Mouse (Mus musculus): ENCODE results near the gene Gfod2.

The Gfod2 gene

DNA sequence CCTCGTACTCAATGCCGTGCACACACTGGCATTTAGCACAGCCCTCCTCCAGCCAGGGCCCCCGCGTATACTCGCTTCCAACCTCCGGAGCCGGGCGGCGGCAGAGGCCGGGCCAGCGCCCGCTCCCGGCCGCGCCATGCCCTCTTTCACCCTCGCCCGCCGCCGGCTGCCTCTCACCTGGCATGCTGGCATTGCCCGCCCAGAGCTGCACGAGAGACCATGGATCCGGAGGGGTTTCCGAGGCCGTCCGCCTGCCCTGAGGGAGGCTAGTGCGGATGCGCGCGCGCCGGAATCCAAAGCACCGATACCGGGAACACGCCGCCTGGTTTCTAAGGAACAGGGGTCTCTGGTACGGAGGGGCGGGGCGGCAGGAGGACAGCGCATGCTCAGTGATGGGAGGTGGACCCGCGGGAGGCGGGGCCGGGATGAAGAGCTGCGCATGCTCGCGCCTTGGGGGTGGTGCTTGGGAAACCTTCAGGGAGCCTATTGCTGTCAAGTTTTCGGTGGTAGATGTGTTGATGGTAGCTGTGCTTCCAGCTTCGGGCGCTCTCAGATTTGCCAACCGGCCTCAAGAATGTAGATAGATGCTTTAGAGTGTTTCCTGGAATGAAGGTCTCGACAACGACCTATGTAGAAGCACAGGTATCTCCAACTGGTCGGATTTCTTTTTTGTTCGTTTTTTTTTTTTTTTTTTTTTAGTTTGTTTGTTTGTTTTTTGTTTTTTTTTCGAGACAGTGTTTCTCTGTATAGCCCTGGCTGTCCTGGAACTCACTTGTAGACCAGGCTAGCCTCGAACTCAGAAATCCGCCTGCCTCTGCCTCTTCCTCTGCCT is at the start of gene Gfod2:
TSS of gene Gfod2 (minus strand) at position 388 of the 832 bp plus-strand sequence.
- peak; percentile 93 for DNase-seq (ENCODE audit: low spot score)

DNA sequence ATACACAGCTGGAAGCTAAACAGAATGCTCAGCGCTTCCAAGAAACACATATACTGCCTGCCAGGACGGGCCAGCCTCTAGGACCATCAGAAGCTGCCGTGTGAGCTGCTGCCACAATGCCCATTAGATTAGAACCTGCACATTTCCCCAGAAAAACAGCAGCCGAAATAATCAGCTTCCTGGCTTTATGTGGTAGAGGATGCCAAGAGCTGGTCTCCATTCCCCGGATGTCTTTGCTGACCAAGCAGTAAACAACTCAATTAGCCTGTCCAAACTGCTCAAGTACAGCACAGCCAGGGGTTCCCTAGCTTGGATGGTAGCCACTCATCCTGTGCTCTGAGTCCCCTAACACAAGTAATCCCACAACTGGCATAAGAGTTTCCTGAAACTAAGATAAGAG is 49.3 kb upstream of the Gfod2 start:
- no peak for DNase-seq (ENCODE audit: low spot score)

DNA sequence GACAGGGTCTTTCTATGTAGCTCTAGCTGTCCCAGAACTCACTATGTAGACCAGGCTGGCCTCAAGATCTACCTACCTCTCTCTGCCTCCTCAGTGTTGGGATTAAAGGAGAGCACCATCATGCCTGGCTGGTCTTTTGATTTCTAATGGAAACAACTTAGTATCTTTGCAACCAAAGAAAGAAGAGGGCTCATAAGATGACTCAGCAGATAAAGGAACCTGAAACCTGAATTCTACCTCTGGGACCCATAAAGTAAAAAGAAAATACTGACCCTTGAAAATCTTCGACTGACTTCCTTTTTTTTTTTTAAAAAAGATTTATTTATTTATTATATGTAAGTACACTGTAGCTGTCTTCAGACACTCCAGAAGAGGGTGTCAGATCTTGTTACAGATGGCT is 47.5 kb upstream of the Gfod2 start:
- no peak for DNase-seq (ENCODE audit: low spot score)

DNA sequence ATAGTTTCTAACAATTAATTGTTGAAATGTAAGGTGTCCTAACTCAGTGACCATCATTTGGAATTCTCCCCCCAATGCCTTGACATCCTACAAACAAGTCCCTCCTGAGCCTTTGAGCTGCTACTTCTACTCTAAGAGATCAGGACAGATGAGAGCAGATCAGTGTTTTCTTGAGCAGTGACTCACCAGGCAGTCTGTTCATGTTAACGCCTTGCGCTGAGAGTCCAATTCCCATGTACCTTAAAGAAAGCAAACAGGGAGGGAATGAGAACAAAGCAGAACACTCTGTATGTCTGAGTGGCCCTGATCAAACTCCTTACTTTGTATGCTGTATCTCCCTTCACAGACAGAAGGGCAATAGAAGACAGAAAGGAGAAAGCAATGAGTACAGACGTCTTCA is 46.9 kb upstream of the Gfod2 start:
- DNase-seq (ENCODE audit: low spot score): no peak

DNA sequence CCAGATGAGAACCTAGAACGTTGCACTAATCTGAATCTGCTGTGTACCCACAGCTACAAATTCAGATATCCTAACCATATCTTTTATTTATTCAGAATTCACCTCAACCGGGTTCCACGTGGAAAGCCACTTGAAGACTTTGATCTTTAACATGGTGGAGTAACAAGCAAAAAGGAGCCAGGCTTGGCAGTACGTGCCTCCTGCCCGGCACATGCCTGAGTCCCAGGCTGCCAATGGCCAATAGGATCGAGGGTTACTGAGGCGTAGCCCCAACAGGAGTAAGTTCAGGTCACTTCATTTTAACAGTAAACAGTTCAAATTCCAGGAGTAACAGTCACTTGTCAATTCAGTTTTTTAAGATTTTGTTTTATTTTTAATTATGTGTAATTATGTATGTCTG is 46.3 kb upstream of the Gfod2 start:
- no peak for DNase-seq (ENCODE audit: low spot score)

DNA sequence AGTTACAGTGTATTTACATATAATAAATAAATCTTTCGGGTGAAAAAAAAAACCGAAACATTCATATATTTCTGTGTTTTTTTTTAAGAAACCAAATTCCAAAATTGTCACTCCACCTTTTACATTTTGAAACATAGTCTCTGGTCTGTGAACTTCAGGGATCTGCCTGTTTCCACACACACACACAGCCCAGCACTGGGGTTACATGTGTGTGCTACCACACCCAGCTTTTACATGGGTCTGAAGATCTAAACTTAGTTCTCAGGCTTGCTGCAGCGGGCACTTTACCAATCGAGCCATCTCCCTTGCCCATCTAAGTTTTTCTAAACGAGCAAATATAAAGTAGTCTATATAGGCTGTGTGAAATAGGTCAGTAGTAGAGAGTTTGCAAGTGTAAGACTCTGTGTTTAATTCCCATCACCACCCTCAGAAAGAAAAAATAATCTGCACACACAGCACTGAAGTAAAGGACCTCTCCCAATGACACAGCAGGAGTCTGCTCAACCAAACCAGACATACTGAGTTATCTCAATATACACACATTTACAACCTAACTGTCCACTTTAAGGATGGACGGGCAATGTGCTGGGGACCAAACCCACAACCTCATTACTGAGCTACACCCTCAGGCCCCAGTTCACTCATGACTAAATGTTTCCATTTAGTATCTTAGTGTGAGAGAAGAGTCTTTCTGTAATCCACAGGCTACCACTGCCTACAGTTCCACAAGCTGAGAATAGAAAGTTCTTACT is 42.9 kb upstream of the Gfod2 start:
- no peak for DNase-seq (ENCODE audit: low spot score)

DNA sequence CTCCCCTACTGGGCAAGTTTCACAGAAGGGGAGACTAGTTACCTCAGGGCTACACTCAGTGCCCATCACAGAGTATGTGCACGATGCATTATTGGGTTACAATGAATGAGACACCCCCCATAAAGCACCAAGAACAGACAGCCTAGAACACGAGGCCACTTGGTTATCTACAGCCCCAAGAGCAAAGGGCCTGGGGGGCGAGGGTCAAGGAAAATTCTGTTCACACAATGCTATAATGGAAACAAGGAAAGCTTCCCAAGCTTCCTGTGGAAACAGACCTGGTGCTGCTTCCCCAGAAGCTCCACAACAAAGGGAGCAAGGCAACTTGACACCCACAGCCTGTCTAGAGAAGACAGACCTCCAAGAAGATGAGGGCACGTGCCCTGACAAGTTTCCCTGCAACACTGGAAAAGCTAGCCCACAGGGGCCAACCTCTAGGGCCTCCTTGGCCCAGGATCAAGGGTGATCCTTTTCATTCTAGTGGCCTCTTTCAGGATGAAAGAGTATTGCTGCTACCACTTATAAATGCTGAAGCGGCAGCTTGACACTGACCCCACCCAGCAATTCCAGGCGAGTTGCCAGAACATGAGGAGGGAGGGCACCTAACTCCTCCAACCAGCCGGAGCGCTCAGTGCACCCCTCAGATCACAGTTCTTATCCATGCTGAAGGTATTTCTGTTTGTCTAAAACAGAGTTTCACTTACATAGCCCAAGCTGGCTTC is 40.8 kb upstream of the Gfod2 start:
- DNase-seq (ENCODE audit: low spot score): no peak

DNA sequence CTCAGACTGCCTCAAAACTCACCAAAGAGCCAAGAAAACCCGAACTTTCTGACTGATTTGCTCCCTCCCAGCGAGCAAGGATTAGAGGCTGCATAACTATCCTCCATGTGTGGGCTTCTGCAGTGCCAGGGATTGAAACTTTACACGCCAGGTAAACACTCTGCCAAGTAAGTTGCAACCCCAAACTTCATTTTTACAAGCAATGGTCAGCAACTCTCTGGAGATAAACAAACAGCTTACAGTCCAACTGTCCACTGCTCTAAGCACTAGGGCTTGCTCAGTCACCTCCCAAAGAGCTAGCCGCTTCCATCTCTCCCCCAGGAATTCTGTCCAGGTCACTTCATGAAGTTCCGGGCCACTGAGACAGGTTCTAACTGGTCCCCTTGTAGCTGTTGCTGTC is 39.9 kb upstream of the Gfod2 start:
- no peak for DNase-seq (ENCODE audit: low spot score)

DNA sequence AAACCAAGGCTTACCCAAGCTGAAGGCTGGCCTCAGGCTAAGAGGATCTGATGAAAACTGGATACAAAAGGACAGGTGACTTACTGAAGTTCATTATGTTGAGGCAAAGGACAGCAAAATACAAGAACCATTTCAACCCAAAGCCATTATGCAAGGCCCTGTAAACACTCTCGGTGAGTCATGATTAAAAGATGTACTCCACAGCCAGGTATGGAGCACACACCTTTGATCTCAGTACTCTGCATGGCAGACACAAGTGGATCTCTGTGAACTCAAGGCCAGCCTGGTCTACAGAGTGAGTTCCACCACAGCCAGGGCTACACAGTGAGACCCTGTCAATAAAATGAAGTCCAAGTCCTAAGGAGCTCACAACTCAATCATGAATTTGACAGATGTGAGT is 37.3 kb upstream of the Gfod2 start:
- DNase-seq (ENCODE audit: low spot score): no peak

DNA sequence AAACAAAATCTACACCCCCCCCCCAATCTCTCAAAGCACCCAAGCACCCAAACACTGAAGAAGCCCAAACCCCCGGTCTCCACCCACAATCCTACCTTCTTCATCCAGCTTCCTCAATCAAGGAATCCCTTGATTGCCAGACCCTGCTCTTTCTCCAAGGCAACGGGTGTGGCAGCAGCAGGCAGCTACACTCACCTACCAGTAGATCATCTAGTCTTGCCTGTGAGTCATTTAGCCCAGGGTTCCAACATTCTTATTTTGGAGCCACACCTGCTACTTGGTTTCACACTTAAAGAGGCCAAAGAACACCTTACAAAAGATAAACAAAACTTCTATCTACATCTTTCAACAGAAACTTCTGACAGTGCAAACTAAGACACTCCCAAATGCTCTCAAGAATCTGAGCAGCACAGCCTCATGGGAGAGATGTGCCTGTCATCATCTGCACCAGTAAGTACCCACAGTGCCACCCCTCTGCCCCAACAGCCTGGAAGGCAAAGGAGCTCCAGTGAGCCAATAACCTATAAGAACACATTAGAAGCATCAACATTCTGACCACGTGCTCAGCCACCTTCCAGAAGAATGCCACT is 35.6 kb upstream of the Gfod2 start:
- DNase-seq (ENCODE audit: low spot score): no peak

DNA sequence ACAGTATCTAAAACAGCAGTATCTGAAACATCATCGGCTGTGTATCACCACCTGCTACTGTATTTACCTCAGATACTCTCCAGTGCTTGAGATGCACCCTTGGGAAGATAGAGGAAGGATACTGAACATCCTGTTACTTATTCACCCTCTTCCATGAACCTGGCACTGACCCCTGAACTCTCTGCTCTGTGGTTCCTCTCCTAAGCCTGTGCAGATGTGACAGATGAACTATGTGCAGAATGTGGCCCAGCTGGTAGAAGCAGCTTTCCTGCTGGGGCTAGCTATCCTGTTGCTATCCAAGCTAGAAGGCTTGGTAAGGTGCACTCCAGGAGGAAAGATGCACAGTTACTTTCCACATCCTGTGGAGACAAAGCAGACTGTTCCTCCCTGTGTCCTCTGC is 34.9 kb upstream of the Gfod2 start:
- no peak for DNase-seq (ENCODE audit: low spot score)

DNA sequence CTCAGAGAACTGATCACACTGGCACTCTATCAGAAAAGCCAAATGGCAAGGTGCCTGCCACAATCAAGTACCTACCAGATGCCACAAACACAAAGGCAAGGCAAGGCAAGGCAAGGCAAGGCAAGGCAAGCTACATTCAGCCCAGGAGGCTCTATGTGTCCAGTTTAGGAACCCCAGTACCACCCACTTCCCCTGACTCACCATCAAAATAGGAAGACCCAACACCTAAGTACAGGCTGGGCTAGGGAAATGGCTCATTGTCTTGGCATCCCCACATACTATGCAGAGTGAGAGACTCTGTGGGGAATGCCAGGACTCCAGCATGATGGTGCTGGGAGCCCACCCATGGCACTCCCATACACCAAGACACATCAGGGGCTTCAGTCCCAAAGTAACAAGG is 31.2 kb upstream of the Gfod2 start:
- no peak for DNase-seq (ENCODE audit: low spot score)

DNA sequence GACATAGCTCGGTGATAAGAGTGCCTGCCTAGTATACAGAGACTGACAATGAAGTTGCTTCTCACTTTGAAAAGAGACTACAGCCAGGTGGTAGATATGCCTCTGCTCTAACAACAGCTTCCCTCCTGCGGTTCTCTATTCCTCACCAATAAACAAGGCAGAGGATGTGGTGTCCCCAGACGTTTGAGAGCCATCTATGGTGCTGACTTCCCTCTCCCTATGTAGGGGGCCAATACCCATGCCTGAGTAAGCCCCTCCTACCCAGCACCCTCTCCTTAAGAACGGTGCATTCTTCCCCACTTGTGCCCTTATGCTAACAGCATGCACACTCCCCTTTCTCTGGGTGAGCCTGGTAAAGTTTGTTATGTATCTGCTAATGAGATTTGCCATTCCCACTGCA is 30.5 kb upstream of the Gfod2 start:
- no peak for DNase-seq (ENCODE audit: low spot score)

DNA sequence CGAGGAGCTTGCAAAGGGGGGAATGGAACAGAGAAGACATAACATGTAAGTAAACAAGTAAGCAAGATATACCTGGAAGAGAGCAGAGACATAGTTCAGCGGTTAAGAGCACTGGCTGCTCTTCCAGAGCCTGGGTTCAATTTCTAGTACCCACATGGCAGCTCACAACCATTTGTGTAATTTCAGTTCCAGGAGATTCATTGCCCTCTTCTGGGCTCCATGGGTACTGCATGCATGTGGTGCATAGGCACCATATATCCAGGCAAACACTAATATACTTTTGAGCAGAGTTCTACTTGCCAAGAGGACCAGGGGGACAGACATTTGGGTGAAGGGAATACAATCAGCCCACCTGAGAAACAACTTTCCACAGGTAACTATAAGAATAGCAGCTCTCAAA is 29.8 kb upstream of the Gfod2 start:
- DNase-seq (ENCODE audit: low spot score): no peak

DNA sequence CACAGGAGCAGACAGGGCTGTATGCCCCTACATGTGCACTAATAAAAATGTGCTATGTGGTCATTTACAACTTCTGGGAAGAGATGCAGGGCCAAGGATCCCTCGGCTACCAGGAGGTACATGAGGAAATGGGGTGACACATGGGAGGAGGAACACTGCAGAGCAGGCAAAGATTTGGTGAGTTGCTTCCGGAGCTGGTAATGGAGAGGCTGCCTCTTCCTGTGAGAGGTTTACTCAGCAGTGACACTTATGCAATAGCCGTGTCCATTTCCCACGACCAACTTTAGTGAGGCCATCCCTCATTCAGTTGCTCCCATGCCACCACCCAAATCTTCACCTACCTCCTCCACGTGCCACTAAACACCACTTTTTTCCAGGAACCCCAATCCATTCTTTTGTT is 21.8 kb upstream of the Gfod2 start:
- no peak for DNase-seq (ENCODE audit: low spot score)

DNA sequence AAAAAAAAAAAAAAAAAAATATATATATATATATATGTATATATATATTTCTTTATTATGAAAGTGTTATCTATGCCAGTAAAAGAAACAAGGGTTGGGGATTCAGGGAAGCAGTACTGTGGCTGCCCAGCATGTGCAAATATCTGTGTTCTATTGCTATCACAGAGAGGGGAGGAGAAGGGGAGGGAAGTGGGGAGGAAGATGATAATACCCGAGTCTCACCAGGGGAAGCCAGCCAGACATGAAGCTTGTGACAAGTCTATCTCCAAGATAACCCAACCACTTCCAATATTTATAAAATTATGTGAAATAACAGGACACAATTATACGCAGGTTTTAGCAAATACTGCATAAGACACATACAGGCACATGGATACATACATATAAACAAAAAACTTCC is 19.4 kb upstream of the Gfod2 start:
- no peak for DNase-seq (ENCODE audit: low spot score)

DNA sequence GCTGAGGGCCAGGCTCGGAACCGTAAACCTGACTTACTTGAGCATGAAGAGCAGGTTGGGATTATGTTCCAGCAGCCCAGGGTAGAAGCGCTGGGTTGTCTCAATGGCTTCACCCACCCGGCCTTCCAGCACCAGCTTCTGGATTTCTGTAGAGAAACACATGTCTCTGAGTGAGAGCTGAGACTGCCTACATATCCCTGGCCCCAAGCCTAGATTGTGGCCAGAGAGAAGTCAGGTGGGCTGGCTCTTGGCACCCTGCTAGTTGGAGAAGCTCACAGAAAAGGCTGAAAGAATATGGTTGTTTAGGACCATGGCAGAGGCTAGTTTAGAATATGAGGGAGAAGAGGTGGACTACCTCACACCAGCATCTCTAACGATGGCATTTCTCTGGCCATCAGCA is 16.0 kb upstream of the Gfod2 start:
- DNase-seq (ENCODE audit: low spot score): peak; percentile 26

DNA sequence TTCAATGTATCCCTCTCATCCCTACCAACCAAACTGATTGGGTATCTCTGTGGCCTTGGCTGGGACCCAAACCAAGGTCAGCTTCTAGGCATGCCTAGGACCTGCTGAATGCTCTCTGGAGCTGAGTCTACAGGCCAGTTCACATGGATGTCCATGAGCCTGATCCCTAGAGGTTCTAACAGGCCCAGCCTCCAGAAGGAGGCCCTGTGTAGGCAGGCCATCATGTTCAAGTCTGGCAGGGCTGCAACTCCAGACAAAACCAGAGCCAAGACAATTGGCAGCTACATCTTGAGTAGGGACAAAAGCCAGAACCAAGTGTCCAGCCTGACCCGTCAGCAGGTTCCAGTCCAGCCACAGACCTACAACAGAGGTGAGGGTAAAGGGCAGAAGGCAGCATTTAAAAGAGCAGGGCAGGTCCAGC is 15.0 kb upstream of the Gfod2 start:
- no peak for DNase-seq (ENCODE audit: low spot score)

DNA sequence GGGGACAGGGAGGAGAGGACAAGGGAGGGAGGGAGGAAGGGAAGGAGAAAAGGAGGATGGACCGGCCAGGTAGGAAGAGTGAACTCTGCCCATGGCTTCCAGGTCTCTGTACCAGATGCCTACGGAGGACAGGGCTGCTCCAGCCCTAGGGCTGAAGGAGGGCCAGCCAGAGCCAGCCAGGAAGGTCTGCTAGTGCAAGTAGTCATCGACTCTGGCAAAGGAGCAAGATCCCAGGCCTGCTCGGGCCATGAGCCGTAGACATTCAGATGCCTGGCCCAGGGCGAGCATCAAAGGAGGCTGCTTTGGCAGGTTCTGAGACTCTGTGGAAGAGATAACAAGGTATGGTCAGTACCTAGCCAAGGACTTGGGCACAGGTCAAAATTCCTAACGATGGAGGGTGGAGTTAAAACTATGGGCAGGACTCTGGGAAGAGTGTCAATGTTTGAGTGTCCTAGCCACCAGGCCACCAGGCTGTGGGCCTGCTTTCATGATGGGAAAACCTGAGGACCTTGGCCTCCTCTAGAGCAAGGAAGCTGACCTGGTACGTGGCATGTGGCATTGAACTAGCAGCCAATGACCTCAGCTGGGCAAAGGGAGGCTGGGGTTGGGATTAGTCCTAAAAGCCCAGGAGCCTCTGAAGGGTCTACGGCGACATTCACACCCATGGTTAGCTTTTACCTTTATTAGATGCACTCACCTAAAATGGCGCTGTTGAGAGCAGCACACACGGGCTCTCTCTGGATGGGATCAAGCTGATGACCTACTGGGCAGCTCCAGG is 13.1 kb upstream of the Gfod2 start:
- no peak for DNase-seq (ENCODE audit: low spot score)

DNA sequence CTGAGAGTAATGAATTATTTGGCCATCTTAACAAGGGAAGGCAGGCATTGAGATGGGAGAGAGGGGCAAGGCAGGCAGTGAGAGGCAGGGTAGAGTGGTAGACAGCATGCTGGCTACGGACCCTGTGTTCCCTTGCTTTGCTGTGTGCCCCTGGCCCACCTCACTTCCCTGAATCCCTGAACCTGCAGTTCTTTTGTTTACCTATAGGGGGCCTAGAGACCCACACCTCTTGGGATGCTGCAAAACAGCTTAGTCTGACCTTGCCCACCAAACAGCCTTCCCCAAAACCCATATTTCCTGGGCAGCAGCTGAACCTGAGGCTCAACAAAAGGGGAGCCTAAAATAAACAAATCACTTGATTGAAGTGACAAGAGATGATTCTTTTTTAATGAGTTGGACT is 12.1 kb upstream of the Gfod2 start:
- no peak for DNase-seq (ENCODE audit: low spot score)

DNA sequence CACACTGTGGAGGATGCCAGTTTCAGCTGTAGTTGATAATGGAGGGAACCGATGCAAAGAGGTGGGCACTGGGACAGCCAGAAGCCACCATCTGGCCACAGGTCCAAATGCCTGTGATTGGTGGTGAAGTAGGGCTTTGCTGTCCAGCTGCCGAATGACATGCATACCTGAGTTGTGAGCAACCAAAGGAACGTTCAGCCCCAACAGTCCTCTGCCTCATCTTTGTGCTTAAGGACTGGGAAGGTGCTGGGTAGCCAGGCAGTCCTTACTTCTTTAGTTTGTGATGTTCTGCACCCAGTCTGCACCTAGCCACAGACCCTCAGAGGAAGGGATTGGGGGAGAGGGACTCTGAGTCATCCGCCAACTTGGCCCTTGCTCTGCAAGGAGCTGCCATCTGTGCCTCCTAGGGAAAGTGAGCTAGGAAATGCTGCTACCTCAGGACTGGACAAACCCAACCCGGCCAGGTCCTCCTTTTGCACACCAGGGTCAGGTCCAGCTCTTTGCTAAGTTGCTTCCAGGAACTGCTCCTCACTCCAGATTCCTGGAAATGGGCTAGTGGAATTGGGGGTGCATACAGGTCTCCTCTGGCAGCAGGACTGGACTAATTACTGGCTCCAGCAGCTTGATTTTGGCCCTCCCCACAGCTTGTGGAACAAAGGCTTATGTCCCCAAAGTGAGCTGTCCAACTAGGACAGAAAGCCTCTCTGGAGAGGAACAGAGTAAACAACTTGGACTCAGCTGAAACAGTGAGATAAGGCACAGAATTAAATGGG is 10.2 kb upstream of the Gfod2 start:
- DNase-seq (ENCODE audit: low spot score): no peak

Data from left cerebral cortex, adult 11 months (tissue).